In the genomic region with DNA sequence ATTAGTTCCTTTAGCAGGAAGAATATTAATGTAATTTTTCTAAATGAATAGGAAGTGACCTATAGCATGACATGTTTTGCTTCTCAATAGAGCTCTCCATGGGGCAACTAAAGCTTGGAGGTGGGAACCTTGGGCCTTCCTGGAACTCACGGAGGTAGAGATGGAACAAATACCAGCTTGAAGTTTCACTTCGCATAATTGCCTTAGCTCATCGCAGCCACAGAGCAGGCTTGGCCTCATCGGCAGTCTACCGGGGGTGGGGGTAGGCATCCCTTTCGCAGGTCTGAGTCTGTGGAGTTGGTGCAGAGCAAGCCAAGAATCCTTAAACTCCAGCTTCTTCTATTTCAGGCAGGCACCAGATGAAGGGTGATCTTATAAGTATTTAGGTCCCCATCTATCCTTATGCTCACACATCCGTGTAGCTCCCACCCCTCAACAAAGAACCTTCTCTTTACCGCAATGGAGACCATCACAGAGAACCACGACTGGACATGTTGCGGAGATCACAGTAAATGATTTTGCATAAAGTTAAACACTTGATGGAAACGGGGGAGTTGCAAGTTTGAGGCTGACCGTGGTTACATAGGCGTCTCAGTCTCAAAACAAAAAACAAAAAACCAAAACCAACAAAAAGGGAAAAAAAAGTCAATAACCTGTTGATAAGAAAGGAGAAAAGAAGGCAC, we compare ENCODE assay signal across 29 mouse cellular contexts. TPM values are rescaled to one million over a fixed set of nuclear protein-coding genes. Genes with fewer than 3 reads are reported as not detected.
DNase-seq lines count a peak whose midpoint lies in the region; ATAC-seq lines count a peak whose summit lies in the region.
"Had no signal": no experiment of that assay in that cellular context is flagged by ENCODE, and none has a peak within 500 bp of the region (broad histone marks: within the 10 kb centered on the region; RNA-seq: fewer than 3 reads in every experiment).

No protein-coding gene starts in this region.

- H3K4me1 ChIP-seq in midbrain, embryonic 10.5 days = peaks cover 27% of the 10 kb centered on the region
- 0 out of 2 replicates have a peak, but pooled peaks cover 4% of the 10 kb centered on the region for H3K4me1 ChIP-seq in midbrain, embryonic 11.5 days (ENCODE audit: control insufficient read depth, insufficient read depth, low read length)
- H3K4me1 ChIP-seq: heart, embryonic 13.5 days; intestine, embryonic 15.5 days had no signal

- H3K9me3 ChIP-seq in midbrain, embryonic 10.5 days (replicated peaks) = no peaks in the 10 kb centered on the region
- H3K9me3 ChIP-seq in midbrain, embryonic 11.5 days (ENCODE audit: control insufficient read depth, low read length) = no peaks in the 10 kb centered on the region
- H3K9me3 ChIP-seq: embryonic facial prominence, embryonic 10.5 days; G1E; heart, embryonic 13.5 days; intestine, embryonic 15.5 days; limb, embryonic 12.5 days; neural tube, embryonic 15.5 days had no signal

- H3K27me3 ChIP-seq in midbrain, embryonic 10.5 days (ENCODE audit: low read depth, poor library complexity, severe bottlenecking) = peaks cover 6% of the 10 kb centered on the region; the same call in 1 of the 2 replicates
- H3K27me3 ChIP-seq in midbrain, embryonic 11.5 days (ENCODE audit: control insufficient read depth, insufficient read depth, low read length) = no peaks in the 10 kb centered on the region
- H3K27me3 ChIP-seq: heart, embryonic 13.5 days; intestine, embryonic 15.5 days; limb, embryonic 12.5 days; neural tube, embryonic 15.5 days; Patski had no signal

- 83% methylated on average over 13 of the region's 13 CpGs for WGBS in midbrain, embryonic 10.5 days
- WGBS in midbrain, embryonic 11.5 days = 84% methylated on average over 13 of the region's 13 CpGs

- H3K27ac ChIP-seq in midbrain, embryonic 10.5 days (replicated peaks) = 0 out of 2 replicates have a peak overlapping the region, but pooled peaks have one; percentile 28
- no peak overlapping the region for H3K27ac ChIP-seq in midbrain, embryonic 11.5 days (ENCODE audit: low read depth, low read length)
- H3K27ac ChIP-seq: embryonic facial prominence, embryonic 10.5 days; heart, adult 2 months; heart, embryonic 13.5 days; hindbrain, embryonic 14.5 days; intestine, embryonic 15.5 days; layer of hippocampus, adult 2 months; limb, embryonic 12.5 days; macrophage; neural tube, embryonic 15.5 days had no signal

- H3K9ac ChIP-seq in midbrain, embryonic 11.5 days (ENCODE audit: low read length) = no peak overlapping the region
- H3K9ac ChIP-seq: heart, embryonic 13.5 days; hindbrain, embryonic 14.5 days; intestine, embryonic 15.5 days; limb, embryonic 12.5 days; liver, postnatal 0 days; neural tube, embryonic 15.5 days had no signal

- no peak overlapping the region for H3K4me3 ChIP-seq in midbrain, embryonic 10.5 days
- H3K4me3 ChIP-seq in midbrain, embryonic 11.5 days (ENCODE audit: low read depth, low read length) = no peak overlapping the region
- H3K4me3 ChIP-seq: embryonic facial prominence, embryonic 10.5 days; heart, adult 2 months; heart, embryonic 13.5 days; intestine, embryonic 15.5 days; layer of hippocampus, adult 2 months; limb, embryonic 12.5 days; neural tube, embryonic 15.5 days had no signal

- H3K4me2 ChIP-seq in midbrain, embryonic 11.5 days = no peak overlapping the region
- H3K4me2 ChIP-seq: heart, embryonic 13.5 days; hindbrain, embryonic 14.5 days; intestine, embryonic 15.5 days; limb, embryonic 12.5 days; liver, embryonic 11.5 days; neural tube, embryonic 15.5 days had no signal

- no peak for ATAC-seq in midbrain, embryonic 11.5 days (ENCODE audit: low FRiP score)
- ATAC-seq in CD4-positive, CD25-positive, alpha-beta regulatory T cell, adult 4 months = peak; percentile 58
- peak; percentile 54 for ATAC-seq in inflammation-experienced regulatory T-cells, adult 6 months
- ATAC-seq: forebrain, embryonic 16.5 days; intestine, embryonic 15.5 days; liver, postnatal 0 days; lung, postnatal 0 days; Patski had no signal

- no peaks in the 10 kb centered on the region for H3K36me3 ChIP-seq in midbrain, embryonic 10.5 days
- no peaks in the 10 kb centered on the region for H3K36me3 ChIP-seq in midbrain, embryonic 11.5 days (ENCODE audit: control insufficient read depth, insufficient read depth, low read length)
- H3K36me3 ChIP-seq: embryonic facial prominence, embryonic 10.5 days; G1E; heart, embryonic 13.5 days; intestine, embryonic 15.5 days; limb, embryonic 12.5 days; neural tube, embryonic 15.5 days had no signal

- DNase-seq in midbrain, embryonic 10.5 days (ENCODE audit: low spot score) = no peak
- DNase-seq in midbrain, embryonic 11.5 days (ENCODE audit: low spot score, missing footprints) = no peak
- no peak for DNase-seq in cerebellum, postnatal 10 days
- no peak for DNase-seq in neural tube, embryonic 10.5 days (ENCODE audit: extremely low spot score, low spot score)
- no peak for DNase-seq in urinary bladder, postnatal 25 days (ENCODE audit: low spot score)
- DNase-seq: adrenal gland, adult 2 months; cerebellum, adult 8-10 months; gastrocnemius, postnatal 25 days; heart, adult 2 months; heart, postnatal 14 days; kidney, adult 9 months; kidney, postnatal 25 days; liver, postnatal 0 days; right cerebral cortex, postnatal 25 days had no signal

RNA-seq across cellular contexts. Expression of a gene that starts 58.7 kb away (rescaled TPM):
- 0.10 TPM in 1 of 2 replicates, not detected in the other for polyA plus RNA-seq in midbrain, embryonic 10.5 days (2016; fragmentation: Nextera tagmentation; extraction: Ambion mirVana)
- polyA plus RNA-seq in midbrain, embryonic 11.5 days (2014; fragmentation: Nextera tagmentation; extraction: Ambion mirVana) = 0.28 TPM in 1 of 2 replicates, not detected in the other
- polyA plus RNA-seq in CD4-positive, CD25-positive, alpha-beta regulatory T cell, adult 4 months (2017; shearing (Covaris generic)) = 1,000 to 10,000 TPM; 1,558 to 1,756 TPM
- 1,000 to 10,000 TPM; 1,311 to 1,764 (median 1,493) TPM for polyA plus RNA-seq in inflammation-experienced regulatory T-cells, adult 6 months (2017; shearing (Covaris generic))
- polyA plus RNA-seq: embryonic facial prominence, embryonic 10.5 days; G1E; heart, embryonic 13.5 days; hindbrain, embryonic 14.5 days; limb, embryonic 12.5 days; liver, embryonic 11.5 days; neural tube, embryonic 15.5 days; Patski had no signal

Comparison
In these comparisons a context has a peak if more than half of its experiments do, and no peak if none do; other contexts are left out.
1. RNA of a gene that starts 58.7 kb away (polyA plus RNA-seq): 1,558 to 1,756 TPM in CD4-positive, CD25-positive, alpha-beta regulatory T cell, adult 4 months and 1,311 to 1,764 TPM in inflammation-experienced regulatory T-cells, adult 6 months; 0.10 TPM in midbrain, embryonic 10.5 days and 0.28 TPM in midbrain, embryonic 11.5 days; every median in the first group is over 1,000 times any median in the second.